Mouse (Mus musculus) adrenal gland, postnatal 25 days (tissue): Measurements from ENCODE around the gene Nbl1. TPM values are rescaled to one million over a fixed set of nuclear protein-coding genes. Genes with fewer than 3 reads are reported as not detected.

Source experiments
- total RNA-seq: library from RNA; stranded (reverse); gene quantifications from 2 replicates; pipeline ENCODE4 v1.2.3, GENCODE M21; 2021

Nbl1 gene
- total RNA-seq, 1 experiment from 2014 or later, result 21.4 TPM

Other genes starting within 250 kb of the Nbl1 start
- 10.5 and 17.1 TPM in 2 replicates for gene Pla2g5, start 229.5 kb downstream of the Nbl1 start, total RNA-seq
- gene Gm13030, start 219.0 kb downstream of the Nbl1 start, total RNA-seq, result not detected in 2 replicates
- 1.5 TPM in 1 of 2 replicates, not detected in the other for gene Pla2g2e, start 215.1 kb downstream of the Nbl1 start, total RNA-seq
- gene Otud3, start 179.0 kb downstream of the Nbl1 start, total RNA-seq, result 11.7 and 13.5 TPM in 2 replicates
- not detected in 2 replicates for gene Rnf186, start 125.9 kb downstream of the Nbl1 start, total RNA-seq
- gene Tmco4, start 120.1 kb downstream of the Nbl1 start, total RNA-seq, result 16.0 and 16.7 TPM in 2 replicates
- 0.33 and 0.52 TPM in 2 replicates for gene Htr6, start 17.4 kb downstream of the Nbl1 start, total RNA-seq
- 347 and 389 TPM in 2 replicates for gene Minos1, start 38.1 kb upstream of the Nbl1 start, total RNA-seq
- 304 and 325 TPM in 2 replicates for gene Capzb, start 99.9 kb upstream of the Nbl1 start, total RNA-seq
- gene Pqlc2, start 217.7 kb upstream of the Nbl1 start, total RNA-seq, result 9.9 and 13.3 TPM in 2 replicates
- 61.5 and 69.4 TPM in 2 replicates for gene Akr7a5, start 217.8 kb upstream of the Nbl1 start, total RNA-seq